1 mouse cellular context compared by ENCODE assay signal in genomic region chr10:69366877-69367387, GRCm38 (mm10).
TF ChIP-seq lines count a peak whose summit lies in the region.

No protein-coding gene starts in this region.

TF ChIP-seq in ES-E14, 5 proteins besides CTCF, POLR2A, EP300 and RAD21 (continued from another document):
- no peak for TF ChIP-seq ZNF384 (IDR thresholded peaks at IDR 0.05; ENCODE audit: low read depth, low read length)
- TF ChIP-seq CHD2 (IDR thresholded peaks at IDR 0.05; ENCODE audit: low read depth, low read length) = no peak
TF ChIP-seq in ES-E14: peak in this region for 0.
